Mouse (Mus musculus): ENCODE results near the gene Mroh2a. TPM values are rescaled to one million over a fixed set of nuclear protein-coding genes. Genes with fewer than 3 reads are reported as not detected.

Gene Mroh2a
- total RNA-seq, 2 experiments from 2014 or later: 0.06 to 0.20 TPM

- intact Hi-C loops (cut with DNase I): loop anchor here (10.0 kb wide), 1 partner anchor 129 kb away; no protein-coding TSS in a partner anchor
Measured at GRCm38 (mm10) chr1:88283376-88284227, 56.8 kb downstream of the Mroh2a start.

GRCm38 (mm10) chr1:88284228-88284945 lies 57.6 kb downstream of the Mroh2a start:
- no peak for DNase-seq (ENCODE audit: extremely low spot score in 1 of 2, low spot score in 2 of 2)
- intact Hi-C loops (cut with DNase I): loop anchor here (10.0 kb wide), 1 partner anchor 130 kb away; no protein-coding TSS in a partner anchor

More at GRCm38 (mm10) chr1:88283376-88284227, 56.8 kb downstream of the Mroh2a start:
- DNase-seq (ENCODE audit: extremely low spot score in 1 of 2, low spot score in 2 of 2): peak in 1 of 2 experiments; percentile 24

GRCm38 (mm10) chr1:88284946-88285320 lies 58.1 kb downstream of the Mroh2a start:
- DNase-seq (ENCODE audit: extremely low spot score in 1 of 2, low spot score in 2 of 2): peak in 1 of 2 experiments; percentile 75
- intact Hi-C loops (cut with DNase I): loop anchor here (10.0 kb wide), 1 partner anchor 130 kb away; no protein-coding TSS in a partner anchor

DNA sequence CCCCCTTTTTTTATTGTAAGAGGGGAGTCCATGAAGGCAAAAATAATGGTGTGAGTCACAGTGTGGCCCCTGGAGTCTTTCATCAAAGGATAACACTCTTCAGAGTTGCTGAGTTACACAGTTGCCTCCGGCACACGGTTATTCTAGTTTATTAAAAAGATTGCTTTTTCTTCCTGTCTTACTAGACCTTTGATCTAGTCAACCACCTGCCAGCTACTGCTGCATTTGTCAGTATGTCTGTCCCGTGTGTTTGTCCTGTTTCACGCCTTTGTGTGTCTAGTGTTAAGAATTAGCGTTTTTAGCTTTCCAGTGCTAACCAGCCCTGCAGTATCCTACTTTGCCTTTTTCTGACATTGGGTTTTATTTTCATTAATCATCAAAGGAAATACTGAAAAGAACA lies 58.9 kb downstream of the Mroh2a start:
- intact Hi-C loops (cut with DNase I): loop anchor here (10.0 kb wide), 1 partner anchor 131 kb away; no protein-coding TSS in a partner anchor
- DNase-seq (ENCODE audit: extremely low spot score in 1 of 2, low spot score in 2 of 2): no peak

DNA sequence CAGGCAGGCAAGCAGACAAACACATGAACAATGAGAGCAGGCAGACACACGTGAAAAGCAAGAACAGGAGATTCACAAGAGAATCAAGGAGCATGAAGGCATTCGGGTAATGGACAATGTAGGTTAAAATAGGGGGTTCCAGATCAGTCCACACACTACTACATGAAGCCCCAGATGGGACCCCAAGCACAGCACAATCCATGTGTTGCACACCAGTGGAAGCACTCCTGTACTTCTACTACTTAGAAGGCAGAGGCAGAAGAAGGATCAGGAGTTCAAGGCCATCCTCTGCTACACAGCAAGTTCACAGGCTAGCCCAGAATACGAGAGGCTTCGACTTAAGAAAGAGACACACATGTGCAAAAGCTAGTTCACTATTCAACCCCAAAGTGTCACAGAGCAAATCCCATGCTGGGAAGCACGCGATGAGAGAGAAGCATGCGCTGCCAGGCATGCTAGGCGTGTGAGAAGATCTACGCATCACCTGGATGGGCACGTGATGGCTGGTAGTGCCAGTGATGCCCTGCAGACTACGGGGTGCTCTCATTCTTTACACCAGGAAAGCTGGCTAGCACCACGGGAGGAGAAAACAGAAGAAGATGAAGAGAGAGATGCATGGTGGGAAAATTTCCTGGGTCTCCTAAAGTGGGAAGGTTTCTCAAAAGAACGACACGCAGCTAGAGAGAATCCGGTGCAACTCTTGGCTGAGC lies 59.5 kb downstream of the Mroh2a start:
- intact Hi-C loops (cut with DNase I): loop anchor here (10.0 kb wide), 1 partner anchor 131 kb away; no protein-coding TSS in a partner anchor
- peak in 1 of 2 experiments; percentile 55 for DNase-seq (ENCODE audit: extremely low spot score in 1 of 2, low spot score in 2 of 2)

GRCm38 (mm10) chr1:88286887-88287696 lies 60.3 kb downstream of the Mroh2a start:
- intact Hi-C loops (cut with DNase I): loop anchor here (10.0 kb wide), 1 partner anchor 132 kb away; no protein-coding TSS in a partner anchor
- DNase-seq (ENCODE audit: extremely low spot score in 1 of 2, low spot score in 2 of 2): peak in 1 of 2 experiments; percentile 51

DNA sequence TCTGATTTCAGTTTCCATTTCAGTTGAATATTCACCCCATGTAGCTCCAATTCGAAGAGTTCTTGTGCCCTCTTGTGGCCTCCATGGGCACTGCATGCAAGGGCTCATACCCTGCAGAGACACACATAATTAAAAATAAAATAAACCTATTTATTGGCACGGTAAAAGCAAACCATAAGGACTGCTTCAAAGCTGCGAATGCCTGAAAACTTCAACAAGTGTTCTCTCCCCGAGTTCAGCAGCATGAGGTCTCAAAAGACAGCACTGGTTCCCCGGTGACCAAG lies 60.9 kb downstream of the Mroh2a start:
- intact Hi-C loops (cut with DNase I): loop anchor here (10.0 kb wide), 1 partner anchor 133 kb away; no protein-coding TSS in a partner anchor
- DNase-seq (ENCODE audit: extremely low spot score in 1 of 2, low spot score in 2 of 2): peak in 1 of 2 experiments; percentile 67

GRCm38 (mm10) chr1:88288056-88288788 lies 61.4 kb downstream of the Mroh2a start:
- peak in 1 of 2 experiments; percentile 39 for DNase-seq (ENCODE audit: extremely low spot score in 1 of 2, low spot score in 2 of 2)
- intact Hi-C loops (cut with DNase I): loop anchor here (10.0 kb wide), 1 partner anchor 133 kb away; no protein-coding TSS in a partner anchor

GRCm38 (mm10) chr1:88288789-88289127 lies 62.0 kb downstream of the Mroh2a start:
- DNase-seq (ENCODE audit: extremely low spot score in 1 of 2, low spot score in 2 of 2): peak in 1 of 2 experiments; percentile 20
- intact Hi-C loops (cut with DNase I): loop anchor here (10.0 kb wide), 1 partner anchor 134 kb away; no protein-coding TSS in a partner anchor

- intact Hi-C loops (cut with DNase I): loop anchor here (10.0 kb wide), 1 partner anchor 134 kb away; no protein-coding TSS in a partner anchor
- DNase-seq (ENCODE audit: extremely low spot score in 1 of 2, low spot score in 2 of 2): peak in 1 of 2 experiments; percentile 17
Measured at GRCm38 (mm10) chr1:88289152-88289551, 62.4 kb downstream of the Mroh2a start.

- intact Hi-C loops (cut with DNase I): loop anchor here (10.0 kb wide), 1 partner anchor 135 kb away; no protein-coding TSS in a partner anchor
- peak in 1 of 2 experiments; percentile 77 for DNase-seq (ENCODE audit: extremely low spot score in 1 of 2, low spot score in 2 of 2)
Measured at GRCm38 (mm10) chr1:88289917-88290316, 63.1 kb downstream of the Mroh2a start.

GRCm38 (mm10) chr1:88290511-88290910 lies 63.7 kb downstream of the Mroh2a start:
- intact Hi-C loops (cut with DNase I): no loop called here
- DNase-seq (ENCODE audit: extremely low spot score in 1 of 2, low spot score in 2 of 2): peak in 1 of 2 experiments; percentile 13

DNA sequence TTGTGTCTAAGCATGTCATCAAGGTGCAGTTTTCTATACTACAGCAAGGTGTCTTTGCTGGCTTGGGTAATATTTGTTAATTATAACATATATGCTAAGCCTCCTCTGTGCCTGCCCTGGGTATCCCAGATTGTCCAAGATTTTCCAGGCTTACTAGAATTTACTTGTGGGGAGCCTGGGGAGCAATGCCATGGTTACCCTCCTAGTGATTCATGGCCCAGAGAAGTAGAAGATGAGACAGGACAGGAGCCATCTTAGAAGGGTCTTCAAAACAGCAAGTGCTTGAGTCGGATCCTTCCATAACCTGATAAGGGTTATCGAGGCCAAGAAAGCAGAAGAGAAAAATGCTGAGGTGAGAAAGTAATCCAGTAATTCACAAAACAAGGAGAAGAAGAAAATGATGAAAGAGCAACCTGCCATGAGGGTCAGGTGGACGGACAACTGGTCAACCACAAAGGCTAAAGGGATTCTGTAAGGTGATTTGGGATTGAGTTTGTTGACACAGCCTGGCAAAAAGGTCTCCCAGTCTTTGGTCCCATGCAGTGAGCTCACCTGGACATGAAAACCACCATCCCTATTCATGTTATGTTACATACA lies 64.7 kb downstream of the Mroh2a start:
- peak in 1 of 2 experiments; percentile 14 for DNase-seq (ENCODE audit: extremely low spot score in 1 of 2, low spot score in 2 of 2)

GRCm38 (mm10) chr1:88292057-88292456 lies 65.3 kb downstream of the Mroh2a start:
- intact Hi-C loops (cut with DNase I): no loop called here
- peak in 1 of 2 experiments; percentile 19 for DNase-seq (ENCODE audit: extremely low spot score in 1 of 2, low spot score in 2 of 2)

More for the DNA sequence above, 64.7 kb downstream of the Mroh2a start:
- intact Hi-C loops (cut with DNase I): no loop called here

DNA sequence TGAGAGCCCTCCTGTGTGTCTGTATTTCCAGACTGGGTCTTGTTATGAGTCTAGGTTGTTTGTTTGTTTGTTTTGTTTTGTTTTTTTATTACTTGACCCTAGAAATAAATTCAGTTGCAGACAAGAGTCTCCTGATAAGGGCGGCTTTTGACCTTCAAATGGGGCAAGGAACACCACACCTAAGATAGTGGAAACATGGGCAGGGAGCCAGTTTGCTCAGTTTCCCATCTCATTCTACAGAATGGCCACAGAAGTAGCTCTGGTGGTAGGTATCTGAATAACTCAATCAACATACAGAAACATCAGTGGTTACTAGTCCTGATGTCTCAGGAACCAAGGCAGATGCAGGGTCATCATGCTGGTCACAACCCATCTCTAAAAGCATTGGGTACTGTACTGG lies 67.9 kb downstream of the Mroh2a start:
- intact Hi-C loops (cut with DNase I): no loop called here
- DNase-seq (ENCODE audit: extremely low spot score in 1 of 2, low spot score in 2 of 2): peak in 1 of 2 experiments; percentile 62

- DNase-seq (ENCODE audit: extremely low spot score in 1 of 2, low spot score in 2 of 2): peak in 1 of 2 experiments; percentile 26
- intact Hi-C loops (cut with DNase I): no loop called here
Measured at GRCm38 (mm10) chr1:88296171-88296920, 69.6 kb downstream of the Mroh2a start.

All from left cerebral cortex, postnatal 10 days (tissue).